Mouse (Mus musculus) limb, embryonic 14.5 days (tissue): ENCODE data around the gene Ifna11. TPM values are rescaled to one million over a fixed set of nuclear protein-coding genes. Genes with fewer than 3 reads are reported as not detected.

Experiments
- ATAC-seq: fragments of 200-750 bp; cut with Nextera tagmentation; 2 replicates; pipeline ENCODE4 v1.8.0; 2017; ENCODE audit warnings: low read depth, moderate number of reproducible peaks, moderate TSS enrichment; ENCODE audit not compliant: low FRiP score
- DNase-seq: peaks from one replicate; pipeline ENCODE4 v3.0.0-alpha.2; 2015; ENCODE audit warnings: low spot score
- H3K27ac ChIP-seq: fragments of 300-500 bp; sonication (generic); replicated peaks from 2 replicates; pipeline ENCODE4 v1.5.1; 2014; ENCODE audit warnings: low read depth, mild to moderate bottlenecking, low read length, moderate library complexity, mixed read lengths
- H3K27me3 ChIP-seq: fragments of 300-500 bp; sonication (generic); 2 replicates; pipeline ENCODE4 v1.6.1; 2014; ENCODE audit warnings: low read length, mixed read lengths; ENCODE audit not compliant: control insufficient read depth, insufficient read depth
- H3K36me3 ChIP-seq: fragments of 300-500 bp; sonication (generic); 2 replicates; pipeline ENCODE4 v1.6.1; 2014; ENCODE audit warnings: mild to moderate bottlenecking, low read length, moderate library complexity, mixed read lengths; ENCODE audit not compliant: control insufficient read depth, insufficient read depth
- H3K4me1 ChIP-seq: fragments of 300-500 bp; sonication (generic); 2 replicates; pipeline ENCODE4 v1.6.1; 2014; ENCODE audit warnings: antibody characterized with exemption, low read length, mixed read lengths; ENCODE audit not compliant: control insufficient read depth, insufficient read depth
- H3K4me2 ChIP-seq: fragments of 300-500 bp; sonication (generic); replicated peaks from 2 replicates; pipeline ENCODE4 v1.6.1; 2014; ENCODE audit warnings: low read depth, mild to moderate bottlenecking, low read length, moderate library complexity; ENCODE audit not compliant: severe bottlenecking
- H3K4me3 ChIP-seq: fragments of 300-500 bp; sonication (generic); replicated peaks from 2 replicates; pipeline ENCODE4 v1.5.1; 2014; ENCODE audit warnings: low read length
- H3K9ac ChIP-seq: fragments of 300-500 bp; sonication (generic); 2 replicates; pipeline ENCODE4 v1.6.1; 2014; ENCODE audit warnings: mild to moderate bottlenecking, low read depth, low read length, moderate library complexity; ENCODE audit not compliant: severe bottlenecking
- H3K9me3 ChIP-seq: fragments of 300-500 bp; sonication (generic); 2 replicates; pipeline ENCODE4 v1.6.1; 2016; ENCODE audit warnings: low read length; ENCODE audit not compliant: control insufficient read depth
- POLR2A ChIP-seq: fragments of 200-500 bp; IDR thresholded peaks from 2 replicates; pipeline ENCODE4 v1.8.0; 2012; ENCODE audit warnings: inconsistent platforms, mild to moderate bottlenecking, moderate library complexity, borderline replicate concordance; ENCODE audit not compliant: insufficient read depth, insufficient read length; ENCODE audit errors: extremely low read depth
- WGBS: fragments of 180-500 bp; shearing (Covaris S2); extraction: QIAGEN DNeasy Blood & Tissue Kit; methylation state at CpG from one replicate; pipeline ENCODE4 v1.1.7; 2014; 5-methylcytosine and 5-hydroxymethylcytosine counted together
- polyA plus RNA-seq, 2 experiments: library from polyadenylated mRNA; depleted of rRNA in 1 of 2; stranded (reverse) in 1 of 2; unstranded in 1 of 2; fragments of >200 nt; fragmentation: Nextera tagmentation in 1 of 2; extraction: Ambion mirVana in 1 of 2; gene quantifications; 2 replicates each; pipeline versions ENCODE4 v1.2.1 to v1.2.3; 2012 to 2014

Gene Ifna11
- polyA plus RNA-seq, 2 experiments = not detected

DNA sequence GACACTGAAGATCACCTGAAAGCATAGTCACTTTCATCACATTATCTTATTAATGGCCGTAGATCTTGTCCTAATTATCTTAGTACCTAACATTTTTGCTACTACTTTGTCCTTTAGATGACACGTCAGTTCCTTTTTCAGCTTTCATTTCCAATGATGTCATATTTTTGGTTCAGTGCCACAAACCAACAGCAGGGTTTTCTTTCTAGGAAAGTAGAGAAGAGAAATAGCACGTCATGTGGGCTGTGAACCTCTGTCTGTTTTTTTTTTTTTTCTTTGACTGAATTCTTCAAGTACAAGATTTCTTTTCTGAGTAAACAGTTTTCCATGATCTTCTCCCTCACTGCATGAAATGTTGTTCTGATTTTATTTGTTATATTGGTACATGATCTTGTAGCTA is 20.3 kb downstream of the Ifna11 start:
- Histone ChIP-seq H3K4me1 (no peaks in the 10 kb centered on the region), H3K9me3 (no peaks in the 10 kb centered on the region), H3K9ac (no peak overlapping the region), H3K4me2 (no peak overlapping the region), H3K36me3 (no peaks in the 10 kb centered on the region), H3K4me3 (no peak overlapping the region), H3K27ac (no peak overlapping the region), H3K27me3 (no peaks in the 10 kb centered on the region)
- DNase-seq = no peak
- no peak for TF ChIP-seq POLR2A
- no peak for ATAC-seq
- 69% methylated on average over 3 of the region's 3 CpGs for WGBS

DNA sequence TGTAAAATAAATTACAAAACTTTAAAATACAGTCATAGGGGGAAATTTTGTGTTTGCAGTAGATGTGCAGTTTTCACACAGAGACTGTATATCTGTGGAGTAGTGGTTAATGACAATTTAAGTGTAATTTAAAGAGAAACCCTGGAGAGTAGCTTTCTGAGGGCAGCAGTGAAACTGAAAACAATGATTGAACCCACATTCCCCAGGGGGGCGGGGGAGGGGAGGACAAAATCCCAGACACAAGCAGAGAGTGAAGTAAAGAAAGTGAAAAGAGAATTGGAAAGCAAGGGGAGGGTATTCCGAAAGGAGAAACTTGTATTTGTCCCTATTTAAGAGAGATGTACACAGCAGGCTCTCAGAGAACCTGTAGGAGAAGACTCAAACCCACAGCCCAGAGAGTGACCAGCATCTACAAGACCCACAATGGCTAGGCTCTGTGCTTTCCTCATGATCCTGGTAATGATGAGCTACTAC is 21.7 kb downstream of the Ifna11 start, which contains the start of gene Ifna4:
TSS of gene Ifna4 (plus strand) at position 424 of the 474 bp plus-strand sequence.
- H3K9me3 ChIP-seq = no peaks in the 10 kb centered on the region
- H3K4me2 ChIP-seq = no peak within 1 kb of the TSS
- H3K27ac ChIP-seq = no peak within 1 kb of the TSS
- H3K9ac ChIP-seq = no peak within 1 kb of the TSS
- DNase-seq (no peak), ATAC-seq (no peak)
- no peaks in the 10 kb centered on the region for H3K4me1 ChIP-seq
- H3K27me3 ChIP-seq = no peaks in the 10 kb centered on the region
- WGBS = 54% methylated on average over 2 of the region's 2 CpGs
- H3K36me3 ChIP-seq = no peaks in the 10 kb centered on the region
- TF ChIP-seq POLR2A = no peak
- no peak within 1 kb of the TSS for H3K4me3 ChIP-seq

DNA sequence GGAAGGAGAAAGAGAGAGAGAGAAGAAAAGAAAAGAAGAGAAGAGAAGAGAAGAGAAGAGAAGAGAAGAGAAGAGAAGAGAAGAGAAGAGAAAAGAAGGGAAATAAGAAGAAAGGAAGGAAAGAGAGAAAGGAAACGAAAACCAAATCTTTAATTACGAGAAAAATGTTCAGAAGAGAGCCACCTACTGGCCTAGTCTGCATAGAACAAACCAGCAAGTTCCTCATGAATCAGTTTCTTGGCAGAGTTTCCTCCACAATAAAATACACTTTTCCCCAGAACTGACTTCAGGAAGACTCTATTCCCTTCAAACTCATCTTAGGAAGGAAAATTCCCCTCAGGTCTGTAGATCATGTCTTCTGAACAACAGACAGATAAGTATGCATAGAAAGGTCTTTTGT is 25.6 kb downstream of the Ifna11 start:
- no peak overlapping the region for H3K9ac ChIP-seq
- no peak for TF ChIP-seq POLR2A
- WGBS = 55% methylated on average over 2 of the region's 2 CpGs
- H3K27me3 ChIP-seq = no peaks in the 10 kb centered on the region
- H3K4me3 ChIP-seq = no peak overlapping the region
- H3K36me3 ChIP-seq = no peaks in the 10 kb centered on the region
- no peak overlapping the region for H3K4me2 ChIP-seq
- no peaks in the 10 kb centered on the region for H3K9me3 ChIP-seq
- ATAC-seq (no peak), DNase-seq (no peak)
- no peaks in the 10 kb centered on the region for H3K4me1 ChIP-seq
- no peak overlapping the region for H3K27ac ChIP-seq

DNA sequence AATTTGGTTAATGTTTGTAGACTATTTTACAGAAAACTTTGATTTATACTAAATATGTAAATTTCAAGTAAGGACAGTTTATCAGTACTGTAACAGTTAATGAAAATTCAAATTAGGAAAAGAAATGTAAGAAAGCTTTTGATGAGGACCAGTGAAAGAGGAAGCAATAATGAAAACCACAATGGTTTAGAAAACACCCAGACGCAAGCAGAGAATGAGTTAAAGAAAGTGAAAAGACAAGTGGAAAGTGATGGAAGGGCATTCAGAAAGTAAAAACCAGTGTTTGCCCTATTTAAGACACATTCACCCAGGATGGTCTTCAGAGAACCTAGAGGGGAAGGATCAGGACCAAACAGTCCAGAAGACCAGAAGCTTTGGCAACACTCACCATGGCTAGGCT is 29.9 kb downstream of the Ifna11 start, which contains the start of gene Ifna1:
TSS of gene Ifna1 (plus strand) at position 390 of the 400 bp plus-strand sequence.
- Histone ChIP-seq H3K9ac (no peak within 1 kb of the TSS), H3K4me3 (no peak within 1 kb of the TSS), H3K27ac (no peak within 1 kb of the TSS), H3K4me2 (no peak within 1 kb of the TSS), H3K9me3 (no peaks in the 10 kb centered on the region), H3K27me3 (no peaks in the 10 kb centered on the region), H3K4me1 (no peaks in the 10 kb centered on the region), H3K36me3 (no peaks in the 10 kb centered on the region)
- no peak for TF ChIP-seq POLR2A
- DNase-seq (no peak), ATAC-seq (no peak)
- 59% methylated on average over 1 of the region's 1 CpGs for WGBS

DNA sequence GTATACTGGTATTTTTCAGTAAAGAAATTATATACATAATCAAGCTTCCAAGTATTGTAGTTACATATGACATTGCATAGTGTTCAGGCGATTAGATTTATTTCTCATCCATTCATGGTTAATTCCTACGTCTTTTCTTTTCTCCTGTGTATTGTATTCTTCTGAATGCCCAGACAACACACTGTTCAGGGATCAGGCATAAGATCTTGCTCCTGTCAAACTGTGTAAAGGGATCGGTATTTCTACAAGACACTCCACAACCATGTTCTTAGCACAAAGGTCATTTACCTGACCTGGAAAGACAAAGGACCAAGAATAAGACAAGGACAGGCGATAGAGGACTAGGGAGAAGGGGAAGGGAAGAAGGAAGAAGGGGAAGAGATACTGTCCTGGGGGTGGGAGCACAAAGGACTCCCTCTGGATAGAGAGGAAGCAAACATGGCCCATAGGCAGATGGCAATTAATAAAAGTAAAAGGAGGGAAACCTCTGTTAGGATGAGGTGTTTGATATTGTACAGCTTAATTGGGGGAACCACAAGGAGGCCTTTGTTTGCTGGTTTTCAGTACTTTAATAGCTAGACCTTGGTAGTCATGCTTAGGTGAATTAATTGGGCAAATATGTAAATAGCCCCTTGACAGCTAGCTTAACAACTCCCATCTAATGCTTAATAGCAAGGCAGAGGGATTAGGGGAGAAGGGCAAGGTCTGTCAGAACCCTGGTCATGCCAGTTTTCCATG is 31.4 kb downstream of the Ifna11 start:
- Histone ChIP-seq H3K27ac (no peak overlapping the region), H3K9me3 (no peaks in the 10 kb centered on the region), H3K4me1 (no peaks in the 10 kb centered on the region), H3K9ac (no peak overlapping the region), H3K4me3 (no peak overlapping the region), H3K27me3 (no peaks in the 10 kb centered on the region), H3K36me3 (no peaks in the 10 kb centered on the region), H3K4me2 (no peak overlapping the region)
- ATAC-seq (no peak), DNase-seq (no peak)
- WGBS = 78% methylated on average over 4 of the region's 4 CpGs
- TF ChIP-seq POLR2A = no peak
